Mouse (Mus musculus) heart, postnatal 0 days (tissue): ENCODE measurements around the gene Mrpl50.
"Not testable (repeated sequence)": the region's sequence is repeated elsewhere in the genome, so short reads cannot be mapped to it uniquely, and the experiment has no call there.

Experiments used
- CTCF ChIP-seq: IDR thresholded peaks from 2 replicates; pipeline ENCODE4 v1.5.1; 2016; ENCODE audit warnings: antibody characterized with exemption, control low read depth, low read depth
- EP300 ChIP-seq: IDR thresholded peaks from 2 replicates; pipeline ENCODE4 v1.6.1; 2016; ENCODE audit warnings: antibody characterized with exemption, low read depth

DNA sequence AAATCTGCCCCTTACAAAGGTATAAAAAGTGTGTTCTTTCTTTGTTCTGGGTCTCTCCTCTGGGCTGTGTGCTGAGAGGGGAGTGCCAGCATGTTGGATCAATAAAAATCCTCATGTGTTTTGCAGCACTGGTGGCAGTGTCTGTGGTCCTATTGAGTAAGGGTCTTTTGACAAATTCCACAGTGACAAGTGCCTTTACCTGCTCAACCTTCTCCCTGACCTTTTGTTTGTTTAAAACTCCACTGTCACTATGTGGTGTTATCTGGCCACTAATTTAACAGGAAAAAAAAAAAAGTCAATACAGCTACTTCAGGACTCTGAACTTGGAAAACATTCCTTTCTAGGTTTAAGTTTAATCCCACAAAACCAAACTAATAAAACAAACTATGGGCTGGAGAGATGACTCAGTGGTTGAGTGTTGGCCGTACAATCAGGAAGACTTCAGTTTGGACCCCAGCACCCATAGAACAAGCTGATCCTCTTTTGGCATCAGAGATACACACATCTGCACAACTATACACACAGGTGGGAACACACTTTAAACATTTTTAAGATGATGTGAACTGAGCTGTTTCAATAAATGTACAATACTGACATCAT is 10.6 kb downstream of the Mrpl50 start:
- not testable (repeated sequence) for TF ChIP-seq CTCF, EP300
